Mouse (Mus musculus) kidney, postnatal 25 days (tissue): ENCODE data around the gene Gm10217.
A peak's percentile ranks its signal among the peaks of the same experiment; 100 is the strongest.

Experiments used
- DNase-seq, 2 experiments: peaks; one replicate each; pipeline ENCODE4 v3.0.0; 2021; ENCODE audit warnings: mixed read lengths in 2 of 2

Gene Gm10217

DNA sequence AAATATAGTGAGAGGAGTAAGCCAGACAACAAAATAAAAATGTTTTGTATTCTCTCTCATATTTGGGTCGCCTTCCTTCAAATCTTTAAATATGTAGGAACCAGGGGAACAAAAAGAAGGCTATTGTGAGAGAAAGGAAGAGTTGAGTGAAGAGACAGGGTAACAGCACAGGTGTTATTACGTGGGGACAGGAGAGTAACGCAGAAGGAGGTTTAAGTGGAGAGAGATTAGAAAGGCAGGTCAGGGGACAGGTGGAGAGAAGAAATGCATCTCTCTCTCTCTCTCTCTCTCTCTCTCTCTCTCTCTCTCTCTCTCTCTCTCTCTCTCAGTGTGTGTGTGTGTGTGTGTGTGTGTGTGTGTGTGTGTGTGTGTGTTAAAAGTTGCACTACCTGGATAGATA, at the start of gene Gm10217:
Gene Gm10217 (plus strand): TSS at position 301 of the 400 bp plus-strand sequence.
- DNase-seq, result no peak

DNA sequence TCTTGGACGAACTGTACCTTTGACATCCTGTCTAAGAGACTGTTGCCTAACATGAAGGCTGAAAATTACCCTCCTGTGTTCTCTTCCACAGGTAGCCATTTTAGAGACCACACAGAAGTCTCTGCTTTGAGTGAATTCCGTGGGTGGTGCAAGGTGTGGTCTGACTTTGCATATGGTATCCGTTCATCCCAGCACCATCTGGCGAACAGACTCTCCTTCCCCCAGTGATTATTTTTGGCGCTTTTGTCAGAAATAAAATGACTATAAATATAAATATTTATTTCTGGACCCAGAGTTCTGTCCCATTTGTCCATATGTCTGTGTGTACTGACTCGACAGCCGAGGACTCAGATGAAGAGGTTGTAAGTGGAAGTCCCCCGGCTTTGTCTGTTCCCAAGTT, 39.3 kb upstream of the Gm10217 start:
- DNase-seq, result no peak

DNA sequence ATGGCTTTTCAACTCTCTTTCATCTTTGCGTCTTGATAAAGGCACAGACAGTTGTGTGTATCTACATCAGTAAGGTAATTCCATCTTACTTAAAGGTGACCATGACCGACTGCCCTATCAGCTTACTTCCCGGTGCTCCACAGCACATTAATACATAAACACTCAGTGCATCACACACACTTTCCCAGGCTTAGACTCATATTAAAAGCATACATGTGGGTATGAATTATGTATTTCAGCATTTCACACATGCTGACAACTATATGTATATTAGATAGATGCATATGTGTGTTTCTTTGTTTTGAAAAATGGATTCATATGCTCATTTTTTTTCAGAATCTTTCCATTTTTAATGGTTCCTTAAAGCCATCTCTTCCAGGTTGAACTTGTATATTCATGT, 23.8 kb upstream of the Gm10217 start:
- no peak for DNase-seq

DNA sequence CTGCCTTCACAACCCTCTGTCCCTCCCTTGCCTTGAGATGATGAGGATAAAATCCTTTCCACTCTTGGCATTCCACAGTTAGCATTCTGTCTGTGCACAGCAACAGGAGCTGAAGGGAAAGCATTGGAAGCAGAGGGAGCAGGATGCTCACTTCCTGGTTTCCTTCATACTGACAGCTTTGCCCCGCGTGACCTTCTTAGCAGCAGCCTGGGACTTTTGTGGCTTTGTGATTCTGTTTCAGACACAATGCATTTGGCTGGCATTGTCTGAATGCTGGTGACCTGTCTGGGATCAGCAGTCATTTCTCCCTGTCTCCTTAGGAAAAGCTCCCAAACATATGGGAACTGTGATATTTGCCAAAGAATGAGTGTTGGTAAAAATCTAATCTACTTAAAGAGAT, 4.8 kb upstream of the Gm10217 start:
- DNase-seq, result peak; percentile 13 to 34

DNA sequence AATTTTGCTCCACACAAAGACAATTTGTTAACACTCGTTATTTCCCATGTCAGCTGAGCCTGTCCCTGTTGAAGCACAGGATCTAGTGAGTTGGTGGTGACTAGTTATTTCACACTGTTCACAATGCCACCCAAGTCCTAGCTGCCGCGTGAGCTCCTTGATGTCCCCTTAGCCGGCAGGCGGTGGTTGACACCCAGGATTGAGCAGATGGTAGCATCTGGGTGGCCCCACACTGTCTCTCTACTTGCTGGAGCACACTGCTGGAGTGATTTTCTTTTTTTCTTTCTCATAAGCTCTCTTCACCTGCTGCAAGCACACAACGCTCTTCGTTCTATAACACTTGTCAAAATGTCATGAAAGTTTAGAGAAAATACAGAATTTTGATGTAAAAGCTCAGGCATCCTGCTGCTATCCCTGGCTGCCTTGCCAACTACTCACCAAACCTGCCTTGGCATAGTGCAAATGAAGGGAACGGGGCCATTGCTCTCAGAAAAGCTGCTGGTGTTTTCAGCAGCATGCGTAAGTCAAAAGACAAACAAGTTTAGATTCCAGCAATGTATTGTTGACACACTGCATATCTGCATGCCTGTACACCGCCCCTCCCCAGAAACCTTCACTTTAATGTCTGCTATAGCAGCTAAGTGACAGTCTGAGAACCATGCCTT, 3.4 kb upstream of the Gm10217 start:
- no peak for DNase-seq

DNA sequence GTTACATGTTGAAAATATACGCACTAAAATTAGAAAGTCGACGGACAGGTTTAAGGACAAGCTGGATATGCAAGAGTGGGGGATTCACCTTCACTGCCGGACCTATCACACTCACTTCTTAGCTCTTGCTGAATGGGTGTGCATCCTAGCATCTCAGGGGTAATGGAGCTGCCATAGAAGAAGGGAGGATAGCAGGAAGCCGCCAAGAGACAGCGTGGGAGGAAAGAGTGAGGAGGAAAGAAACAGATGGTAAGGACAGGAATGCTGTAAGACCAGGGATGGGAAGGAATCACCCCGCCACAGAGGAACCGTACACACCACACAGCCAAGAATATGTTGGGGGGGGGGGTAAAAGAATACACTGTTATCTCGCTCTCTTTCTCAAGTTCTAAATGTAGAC, 1.1 kb downstream of the Gm10217 start:
- DNase-seq, result no peak

DNA sequence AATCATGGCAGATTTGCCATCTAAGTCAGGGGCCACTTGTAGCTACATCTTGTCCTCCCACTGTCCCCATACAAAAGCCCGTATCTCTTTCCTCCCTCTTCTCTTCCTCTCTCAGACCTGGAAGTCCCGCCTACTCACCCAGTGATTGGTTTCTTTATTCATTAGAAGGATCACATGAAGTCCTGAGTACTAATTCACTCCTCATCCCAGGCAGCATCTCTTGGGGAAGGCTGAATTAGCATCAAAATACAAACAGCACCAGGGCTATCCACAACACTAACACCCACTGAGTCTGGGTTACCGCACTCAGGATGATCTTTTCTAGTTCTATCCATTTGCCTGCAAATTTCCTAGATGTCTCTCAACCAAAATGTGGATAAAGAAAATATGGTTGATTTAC, 4.0 kb downstream of the Gm10217 start:
- no peak for DNase-seq

DNA sequence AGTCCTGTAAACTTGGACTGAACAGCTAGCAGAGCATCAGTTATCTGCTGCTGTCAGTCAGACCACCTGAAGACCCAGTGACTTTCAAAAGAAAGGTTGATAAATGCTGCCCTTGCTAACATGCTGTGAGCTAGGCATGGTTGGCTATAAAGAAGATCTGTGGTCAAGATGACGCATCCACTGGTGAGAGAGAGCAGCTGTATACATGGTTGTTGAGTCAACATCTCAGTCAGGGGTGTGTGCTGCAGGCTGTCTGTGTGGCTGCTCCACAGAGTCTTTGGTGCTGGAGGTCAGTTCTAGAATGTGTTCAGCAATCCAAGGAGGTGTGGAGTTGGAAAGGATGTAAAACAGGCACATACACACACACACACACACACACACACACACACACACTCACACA, 12.2 kb downstream of the Gm10217 start:
- DNase-seq, result no peak

DNA sequence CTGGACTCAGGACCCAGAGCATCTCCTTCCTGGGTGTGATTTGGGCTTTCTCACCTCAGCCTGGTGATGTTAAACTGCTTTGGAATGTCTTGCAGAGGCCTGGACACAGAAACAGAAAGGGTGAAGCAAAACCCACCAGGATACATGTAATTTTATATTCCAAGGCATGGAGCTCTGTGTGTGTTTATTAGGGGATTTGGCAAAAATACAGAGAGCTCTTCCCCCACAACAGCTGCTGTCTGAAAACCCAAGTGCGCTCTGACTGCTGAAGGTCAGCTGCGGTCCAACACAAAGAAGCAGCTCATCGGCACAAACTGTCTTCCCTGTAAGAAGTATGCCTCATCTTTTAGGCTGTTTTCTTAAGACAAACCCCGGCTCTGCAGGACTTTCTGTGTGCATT, 15.9 kb downstream of the Gm10217 start:
- DNase-seq, result no peak

DNA sequence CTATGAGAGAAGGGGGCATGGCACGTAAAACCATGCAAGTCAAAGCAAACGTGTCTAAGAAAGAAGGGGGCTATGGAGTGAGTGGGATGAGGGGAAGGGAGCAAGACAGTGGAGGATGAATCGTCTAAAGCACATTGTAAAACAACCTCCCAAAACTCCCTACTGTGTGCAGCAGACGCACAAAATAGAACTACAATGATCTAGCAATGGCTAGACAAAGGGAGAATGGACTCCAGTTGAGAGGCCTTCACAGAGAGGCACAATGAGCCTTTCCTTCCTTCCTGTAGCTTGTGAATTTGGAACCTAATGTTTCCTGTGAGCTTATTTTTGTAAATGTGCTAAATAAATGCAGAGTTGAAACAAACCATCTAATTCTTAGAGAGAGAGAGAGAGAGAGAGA, 22.7 kb downstream of the Gm10217 start:
- DNase-seq, result no peak

DNA sequence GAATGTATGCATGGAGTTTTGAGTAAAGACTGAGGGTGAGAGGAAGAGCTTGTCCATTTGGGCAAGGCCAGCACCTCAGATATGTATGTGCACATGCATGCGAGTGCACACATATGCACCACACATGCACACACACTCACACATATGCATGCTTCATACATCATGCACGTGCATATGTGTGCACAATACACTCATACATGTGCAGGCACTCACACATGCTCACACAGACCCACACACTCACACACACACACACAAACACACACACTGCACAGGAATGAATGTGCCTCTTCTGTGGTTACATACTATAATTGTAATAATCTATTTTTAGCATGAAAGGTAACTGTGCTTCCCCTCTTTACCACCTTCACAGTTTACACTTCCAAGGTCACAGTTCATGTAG, 35.1 kb downstream of the Gm10217 start:
- DNase-seq, result no peak

DNA sequence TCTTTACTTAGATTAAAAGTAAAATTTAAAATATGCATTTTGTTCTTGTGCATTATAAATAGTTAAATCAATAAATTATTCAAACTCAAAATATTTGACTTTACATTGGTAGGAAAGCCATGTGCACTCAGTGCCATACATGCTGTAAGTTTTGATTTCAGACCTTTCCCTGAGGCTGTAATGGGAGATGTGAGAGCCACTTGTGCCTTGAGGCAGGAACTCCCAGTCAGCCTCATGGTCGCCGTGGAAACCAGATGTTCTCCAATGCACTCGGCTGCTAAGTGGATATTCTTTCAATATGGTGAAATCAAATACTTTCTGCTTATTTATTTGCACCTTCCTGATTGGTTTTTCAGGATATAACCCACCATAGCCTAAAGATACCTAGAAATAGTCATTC, 35.6 kb downstream of the Gm10217 start:
- no peak for DNase-seq
